Mouse (Mus musculus) hindbrain, embryonic 14.5 days (tissue): ENCODE measurements at regions not wholly inside any gene's neighbourhood (a gene's known extent, or its start where the extent isn't known, plus 50 kb on each side); places are given as distances from the start of the nearest gene placed in this dataset.

ENCODE experiments used
- ATAC-seq: fragments of 200-750 bp; cut with Nextera tagmentation; 2 replicates; pipeline ENCODE4 v1.8.0; 2017; ENCODE audit warnings: moderate number of reproducible peaks, mild to moderate bottlenecking, moderate TSS enrichment, moderate library complexity; ENCODE audit not compliant: low FRiP score
- DNase-seq: peaks from one replicate; pipeline ENCODE4 v3.0.0-alpha.2; 2015; ENCODE audit warnings: low spot score
- H3K27ac ChIP-seq: fragments of 300-500 bp; sonication (generic); 2 replicates; pipeline ENCODE4 v1.5.1; 2014; ENCODE audit warnings: mild to moderate bottlenecking, moderate library complexity
- H3K27me3 ChIP-seq: fragments of 300-500 bp; sonication (generic); 2 replicates; pipeline ENCODE4 v1.6.1; 2014; ENCODE audit warnings: mild to moderate bottlenecking, low read length, mixed read lengths; ENCODE audit not compliant: control insufficient read depth, insufficient read depth
- H3K36me3 ChIP-seq: fragments of 300-500 bp; sonication (generic); replicated peaks from 2 replicates; pipeline ENCODE4 v1.6.1; 2014; ENCODE audit not compliant: control insufficient read depth, insufficient read depth
- H3K4me1 ChIP-seq: fragments of 300-500 bp; sonication (generic); replicated peaks from 2 replicates; pipeline ENCODE4 v1.6.1; 2014; ENCODE audit warnings: antibody characterized with exemption, low read length, mixed read lengths; ENCODE audit not compliant: control insufficient read depth, insufficient read depth
- H3K4me2 ChIP-seq: fragments of 300-500 bp; sonication (generic); replicated peaks from 2 replicates; pipeline ENCODE4 v1.6.1; 2014; ENCODE audit warnings: mild to moderate bottlenecking, moderate library complexity
- H3K4me3 ChIP-seq: fragments of 300-500 bp; sonication (generic); replicated peaks from 2 replicates; pipeline ENCODE4 v1.5.1; 2014; ENCODE audit warnings: mild to moderate bottlenecking, low read length
- H3K9ac ChIP-seq: fragments of 300-500 bp; sonication (generic); 2 replicates; pipeline ENCODE4 v1.6.1; 2014
- H3K9me3 ChIP-seq: fragments of 300-500 bp; sonication (generic); 2 replicates; pipeline ENCODE4 v1.6.1; 2016; ENCODE audit warnings: low read length; ENCODE audit not compliant: control insufficient read depth
- WGBS: fragments of 180-500 bp; shearing (Covaris S2); extraction: QIAGEN DNeasy Blood & Tissue Kit; methylation state at CpG from one replicate; pipeline ENCODE4 v1.1.7; 2014; 5-methylcytosine and 5-hydroxymethylcytosine counted together

DNA sequence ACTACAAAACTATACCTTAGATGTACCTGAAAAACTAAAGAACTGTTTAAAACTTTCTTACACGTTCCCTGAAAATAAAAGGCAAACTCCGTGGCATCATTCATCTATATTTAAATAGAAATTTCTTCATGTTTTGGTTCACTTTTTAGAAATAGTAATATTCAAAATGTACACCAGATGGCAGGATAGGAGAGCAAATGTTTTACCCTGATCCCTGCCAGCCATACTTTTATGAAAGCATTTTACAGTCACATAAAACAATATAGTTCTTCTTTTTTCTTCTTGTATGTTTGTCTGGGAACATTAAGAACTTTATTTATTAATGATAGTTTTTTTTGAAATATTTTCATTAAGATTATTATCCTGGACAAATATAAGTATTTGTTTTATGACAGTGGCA, 68.5 kb downstream of the 4921530L21Rik start:
- no peaks in the 10 kb centered on the region for H3K27me3 ChIP-seq
- H3K4me3 ChIP-seq: no peak overlapping the region
- DNase-seq (peak; percentile 63), ATAC-seq (no peak)
- H3K36me3 ChIP-seq: no peaks in the 10 kb centered on the region
- H3K27ac ChIP-seq: no peak overlapping the region
- H3K9ac ChIP-seq: no peak overlapping the region
- H3K9me3 ChIP-seq: no peaks in the 10 kb centered on the region
- 60% methylated on average over 2 of the region's 2 CpGs for WGBS
- no peaks in the 10 kb centered on the region for H3K4me1 ChIP-seq
- H3K4me2 ChIP-seq: no peak overlapping the region

DNA sequence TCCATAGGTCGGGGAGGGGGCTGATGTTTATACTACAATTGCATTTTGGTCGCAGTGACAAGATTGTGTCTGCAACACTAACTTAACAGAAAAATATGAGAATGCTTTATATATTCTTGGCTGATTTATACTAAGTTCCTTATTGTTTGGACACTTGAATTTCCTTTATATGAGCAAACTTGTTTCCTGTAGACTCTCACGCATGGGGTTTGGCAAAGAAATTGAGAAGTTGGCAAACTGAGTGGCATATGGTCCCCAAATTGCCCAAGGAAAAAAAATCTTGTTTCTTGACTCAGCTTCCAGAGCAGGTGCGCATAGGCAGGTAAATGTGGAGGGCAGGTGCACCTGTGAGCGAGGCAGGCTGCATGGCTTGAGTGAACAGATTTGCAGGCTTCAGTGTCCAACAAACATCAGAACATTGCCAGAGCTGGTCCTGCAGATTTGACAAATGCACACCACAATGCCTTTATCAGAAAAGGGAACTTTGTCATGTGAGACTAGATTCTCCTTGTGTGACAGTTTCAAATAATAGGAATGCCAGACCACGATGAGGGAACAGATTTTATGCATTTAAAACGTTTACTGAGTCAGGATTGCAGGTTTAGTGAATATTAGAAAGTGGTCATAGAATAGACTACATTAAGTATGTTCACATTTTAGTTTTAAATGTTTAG, 75.1 kb downstream of the 4921530L21Rik start:
- Histone ChIP-seq H3K36me3 (no peaks in the 10 kb centered on the region), H3K4me3 (no peak overlapping the region), H3K4me1 (no peaks in the 10 kb centered on the region), H3K4me2 (no peak overlapping the region), H3K9me3 (no peaks in the 10 kb centered on the region), H3K27me3 (no peaks in the 10 kb centered on the region), H3K9ac (no peak overlapping the region), H3K27ac (no peak overlapping the region)
- no peak for ATAC-seq
- 74% methylated on average over 7 of the region's 7 CpGs for WGBS
- DNase-seq: no peak

DNA sequence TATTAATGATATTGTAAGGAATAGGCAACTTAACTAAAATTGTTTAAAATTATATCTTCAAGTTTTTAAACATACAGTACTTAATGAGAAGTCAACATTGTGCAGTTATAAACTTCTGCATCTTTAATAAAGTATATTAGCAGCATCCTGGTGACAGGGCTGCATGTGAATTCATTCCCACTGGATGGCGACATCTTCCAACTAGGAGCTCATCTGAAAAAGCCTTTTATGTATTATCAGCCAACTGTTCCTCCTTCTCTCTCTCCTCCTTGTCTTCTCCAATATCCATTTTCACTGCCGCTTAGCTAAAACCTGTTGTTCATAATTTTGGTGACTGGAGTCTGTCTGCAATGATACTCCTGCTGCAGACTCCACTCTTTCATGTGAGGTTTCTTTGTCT, 103.0 kb downstream of the 4921530L21Rik start:
- H3K9ac ChIP-seq: no peak overlapping the region
- no peak overlapping the region for H3K4me3 ChIP-seq
- H3K4me1 ChIP-seq: no peaks in the 10 kb centered on the region
- DNase-seq (peak; percentile 42), ATAC-seq (no peak)
- H3K27ac ChIP-seq: no peak overlapping the region
- H3K36me3 ChIP-seq: no peaks in the 10 kb centered on the region
- H3K27me3 ChIP-seq: no peaks in the 10 kb centered on the region
- H3K9me3 ChIP-seq: no peaks in the 10 kb centered on the region
- H3K4me2 ChIP-seq: no peak overlapping the region
- WGBS: 52% methylated on average over 2 of the region's 2 CpGs

DNA sequence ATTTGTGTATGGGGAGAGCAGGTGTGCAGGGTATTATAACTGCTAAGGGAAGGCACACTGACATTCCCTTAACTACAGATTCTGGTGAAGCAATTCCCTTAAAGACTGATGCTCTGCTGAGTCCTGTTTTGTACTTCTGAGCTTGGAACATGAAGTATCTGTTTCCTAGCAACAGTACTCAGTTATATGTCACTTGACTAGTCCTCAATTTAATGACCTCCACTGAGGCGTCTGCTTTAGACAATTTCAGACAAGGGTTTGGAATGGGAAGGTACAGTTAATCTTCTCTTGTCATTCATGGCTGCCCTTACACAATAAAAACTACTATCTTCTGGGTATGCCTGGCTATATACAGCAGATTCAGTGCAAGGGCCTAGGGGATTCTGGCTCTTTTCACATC, 117.3 kb downstream of the 4921530L21Rik start:
- Histone ChIP-seq H3K9ac (no peak overlapping the region), H3K4me2 (no peak overlapping the region), H3K27me3 (no peaks in the 10 kb centered on the region), H3K9me3 (no peaks in the 10 kb centered on the region), H3K4me1 (no peaks in the 10 kb centered on the region), H3K4me3 (no peak overlapping the region), H3K36me3 (no peaks in the 10 kb centered on the region), H3K27ac (no peak overlapping the region)
- DNase-seq (no peak), ATAC-seq (peak; percentile 48; the same call in 1 of the 2 replicates)
- 29% methylated on average over 1 of the region's 1 CpGs for WGBS

DNA sequence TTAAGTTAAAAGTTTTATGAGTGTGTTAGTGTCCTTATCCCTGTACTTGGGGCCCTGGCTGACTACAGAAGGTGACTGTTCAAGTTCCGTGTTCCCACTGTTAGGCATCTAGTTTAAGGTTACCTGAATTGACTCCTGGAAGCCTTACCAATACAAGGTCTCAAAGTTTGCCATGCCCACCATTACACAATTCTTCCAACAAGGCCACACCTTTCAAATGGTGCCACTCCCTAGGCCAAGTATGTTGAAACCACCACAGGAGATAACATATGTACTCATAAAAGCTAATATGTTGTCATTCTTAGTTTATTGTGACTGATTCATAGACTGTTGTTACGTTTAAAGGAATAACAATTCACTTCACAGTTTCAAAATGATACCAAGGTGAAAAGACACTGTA, 140.6 kb downstream of the 4921530L21Rik start:
- DNase-seq (no peak), ATAC-seq (no peak)
- WGBS: 94% methylated on average over 2 of the region's 2 CpGs
- no peak overlapping the region for H3K27ac ChIP-seq
- H3K9me3 ChIP-seq: no peaks in the 10 kb centered on the region
- no peaks in the 10 kb centered on the region for H3K36me3 ChIP-seq
- H3K9ac ChIP-seq: no peak overlapping the region
- H3K27me3 ChIP-seq: no peaks in the 10 kb centered on the region
- no peak overlapping the region for H3K4me2 ChIP-seq
- no peaks in the 10 kb centered on the region for H3K4me1 ChIP-seq
- H3K4me3 ChIP-seq: no peak overlapping the region
